Mouse (Mus musculus): ENCODE results near the gene Slc5a1.

GRCm38 (mm10) chr5:33144025-33144424 lies 40.0 kb downstream of the Slc5a1 start:
- TF ChIP-seq CTCF (IDR thresholded peaks at IDR 0.05; ENCODE audit: extremely low read depth, insufficient read depth, low read length) (peak; percentile 43), POLR2A (IDR thresholded peaks at IDR 0.05; ENCODE audit: extremely low read depth, insufficient read depth, low read length) (no peak)

All from cortical plate, adult 2 months (tissue).